Mouse (Mus musculus) G1E (cell line): ENCODE measurements around the gene Arid5b.

ENCODE experiments used
- CTCF ChIP-seq: IDR thresholded peaks from 2 replicates; pipeline ENCODE4 v1.5.1; 2012; ENCODE audit warnings: low read depth, low read length, inconsistent platforms, mixed read lengths
- GATA1 ChIP-seq: IDR thresholded peaks from 2 replicates; pipeline ENCODE4 v1.6.1; 2012; ENCODE audit warnings: borderline replicate concordance, low read length, inconsistent platforms, mixed read lengths
- TAL1 ChIP-seq: conservative IDR thresholded peaks from 2 replicates; pipeline ENCODE4 v1.6.1; 2012; ENCODE audit warnings: low read depth, low read length, inconsistent platforms, mixed read lengths

- TF ChIP-seq TAL1: no peak
- no peak for TF ChIP-seq GATA1
- TF ChIP-seq CTCF: no peak
These were observed 59.2 kb downstream of the Arid5b start for GRCm38 (mm10) chr10:68219327-68219726.
